Mouse (Mus musculus): ENCODE data around the gene Bahcc1.

DNA sequence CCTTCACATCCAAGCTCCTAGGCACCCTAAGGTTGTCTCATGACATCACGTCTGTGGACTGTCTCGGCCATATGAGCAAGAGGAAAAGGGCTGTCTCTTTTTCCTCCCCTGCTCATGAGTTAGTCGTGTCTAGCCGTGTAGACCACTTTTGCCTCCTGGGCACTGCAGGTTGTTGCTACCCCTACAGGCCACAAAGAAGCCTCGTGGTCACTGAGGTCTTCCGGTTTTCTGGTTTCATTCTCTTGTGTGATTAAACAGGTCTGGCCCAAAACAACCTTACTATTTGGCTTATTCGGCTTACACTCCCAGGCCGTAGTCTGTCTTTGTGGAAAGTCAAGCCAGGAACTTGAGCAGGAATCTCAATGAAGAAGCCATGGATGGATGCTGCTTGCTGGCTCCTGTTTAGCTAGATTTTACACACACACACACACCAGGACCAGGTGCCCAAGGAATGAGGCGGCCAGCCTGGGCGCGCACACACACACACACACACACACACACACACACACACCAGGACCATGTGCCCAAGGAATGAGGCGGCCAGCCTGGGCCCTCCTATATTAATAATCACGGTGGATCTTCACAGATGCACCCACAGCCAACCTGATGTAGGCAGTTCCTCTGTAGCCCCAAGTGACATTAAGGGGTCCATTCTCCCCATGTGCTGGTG is 21.0 kb downstream of the Bahcc1 start:
- TF ChIP-seq CTCF (conservative IDR thresholded peaks at IDR 0.05; ENCODE audit: insufficient read depth, insufficient read length, low read depth, low read length) (no peak), POLR2A (IDR thresholded peaks at IDR 0.05; ENCODE audit: low read depth, low read length) (no peak)

Data from kidney, adult 2 months (tissue).